Mouse (Mus musculus): ENCODE data around the gene Cadm4.

- TF ChIP-seq CTCF (IDR thresholded peaks at IDR 0.05; ENCODE audit: control insufficient read depth, insufficient read depth, insufficient read length): no peak
- no peak for TF ChIP-seq USF1 (IDR thresholded peaks at IDR 0.05; ENCODE audit: low read depth)
- TF ChIP-seq MAX (IDR thresholded peaks at IDR 0.05): no peak
- TF ChIP-seq MYOD1 (IDR thresholded peaks at IDR 0.05; ENCODE audit: control insufficient read depth, insufficient read length, low read depth): no peak
- no peak for TF ChIP-seq MYOG (IDR thresholded peaks at IDR 0.05; ENCODE audit: control insufficient read depth, extremely low read depth, insufficient read length)
- TF ChIP-seq FOSL1 (IDR thresholded peaks at IDR 0.05; ENCODE audit: insufficient read depth, low read length, poor library complexity, severe bottlenecking): no peak
- TF ChIP-seq CEBPB (IDR thresholded peaks at IDR 0.05; ENCODE audit: low read depth): no peak
These were observed 52.0 kb downstream of the Cadm4 start for GRCm38 (mm10) chr7:24533806-24534205.

All from C2C12 (cell line).